Mouse (Mus musculus) CD4-positive, CD25-positive, alpha-beta regulatory T cell, adult 4 months (primary cell): ENCODE measurements around the gene Arvcf. TPM values are rescaled to one million over a fixed set of nuclear protein-coding genes. Genes with fewer than 3 reads are reported as not detected.

Experiments used
- ATAC-seq: one replicate; pipeline ENCODE4 v1.8.0; 2017
- polyA plus RNA-seq, 2 experiments: library from polyadenylated mRNA; unstranded; fragments of 100-300 nt; shearing (Covaris generic); gene quantifications; one replicate each; pipeline ENCODE4 v1.2.1; 2017

The Arvcf gene
- polyA plus RNA-seq, 2 experiments from 2014 or later: 0.91 TPM; not detected in 1

DNA sequence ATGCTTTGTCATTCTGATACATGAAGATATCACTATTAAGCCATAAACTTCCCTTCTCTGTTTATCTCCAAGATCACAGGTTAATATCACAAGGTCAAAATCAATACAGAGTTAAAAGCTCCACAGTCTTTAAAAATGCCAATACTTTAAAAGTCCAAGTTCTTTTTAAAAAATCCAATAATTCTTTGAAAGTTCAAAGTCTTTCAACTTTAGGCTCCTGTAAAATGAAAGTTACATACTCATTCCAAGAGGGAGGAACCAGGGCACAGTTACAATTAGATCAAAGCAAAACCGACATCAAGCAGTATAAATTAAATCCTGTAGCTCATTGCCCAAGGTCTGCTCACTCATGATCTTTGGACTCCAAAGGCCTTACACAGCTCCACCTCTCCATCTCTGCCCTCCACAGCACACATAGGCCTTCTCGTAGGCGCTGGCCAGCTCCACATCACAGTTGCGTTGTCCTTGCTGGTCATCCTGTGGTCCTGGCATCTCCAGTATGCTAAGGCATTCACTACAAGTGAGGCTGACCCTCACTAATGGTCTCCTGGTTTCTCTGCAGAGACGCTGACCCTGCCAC lies 85.4 kb downstream of the Arvcf start:
- ATAC-seq: no peak

DNA sequence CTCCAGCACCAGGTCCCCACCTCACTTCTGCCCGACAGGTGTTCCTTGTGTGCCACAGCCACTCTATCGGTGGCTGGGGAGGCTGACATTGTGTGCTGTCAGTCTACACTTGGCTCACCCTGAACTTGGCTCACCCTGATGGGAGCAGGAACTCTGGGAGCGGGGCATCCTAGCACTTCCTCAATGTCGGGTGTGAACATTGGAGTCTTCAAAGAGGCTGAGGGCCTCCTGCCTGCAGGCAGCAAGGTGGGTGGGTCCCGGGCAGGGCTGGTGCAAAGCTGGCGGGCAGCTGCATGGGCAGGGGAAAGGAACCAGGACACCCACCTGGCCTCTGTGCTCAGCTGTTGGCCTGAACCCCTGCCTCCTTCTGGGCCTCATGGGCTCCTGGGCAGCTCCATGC lies 88.1 kb downstream of the Arvcf start:
- no peak for ATAC-seq

DNA sequence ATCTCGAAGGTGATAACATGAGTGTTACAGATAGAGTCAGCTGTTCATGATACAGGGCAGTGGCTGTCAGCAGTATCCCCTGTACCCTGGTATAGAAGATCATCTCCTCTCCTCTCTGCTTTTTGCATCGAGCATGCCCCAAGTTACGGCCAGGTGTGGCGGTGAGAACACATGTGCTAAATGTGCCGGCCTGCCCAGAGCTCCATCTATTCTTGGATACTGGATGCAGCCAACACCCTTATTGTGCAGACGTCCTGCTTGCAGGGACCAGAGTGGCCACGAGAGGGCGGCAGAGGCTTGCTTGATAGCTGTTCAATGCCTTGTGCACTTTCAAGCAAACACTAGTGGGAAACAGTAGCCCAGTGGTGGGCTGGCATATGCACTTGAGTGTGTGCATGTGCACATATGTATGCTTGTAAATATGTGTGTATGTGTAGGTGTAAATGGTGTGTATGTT lies 95.4 kb downstream of the Arvcf start:
- ATAC-seq: peak; percentile 96

DNA sequence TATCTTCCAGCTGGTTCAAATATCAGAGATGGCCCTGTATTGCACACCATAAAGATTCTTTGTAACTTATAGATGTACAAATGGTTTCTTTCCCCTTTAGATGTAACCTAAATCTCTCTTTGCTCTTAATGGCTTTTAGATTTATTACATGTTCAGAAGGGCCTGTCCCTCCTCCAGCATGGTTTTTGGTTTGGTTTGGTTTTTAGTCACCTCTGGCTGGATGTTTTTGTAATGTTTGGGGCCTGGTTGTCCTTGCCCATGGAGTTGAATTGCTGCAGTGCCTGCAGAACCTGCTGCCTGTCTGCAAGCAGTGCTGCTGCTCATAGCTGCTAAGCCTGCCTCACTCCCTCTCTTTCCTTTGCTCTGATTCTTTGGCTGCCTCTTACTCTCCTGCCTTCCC lies 99.3 kb downstream of the Arvcf start:
- no peak for ATAC-seq

DNA sequence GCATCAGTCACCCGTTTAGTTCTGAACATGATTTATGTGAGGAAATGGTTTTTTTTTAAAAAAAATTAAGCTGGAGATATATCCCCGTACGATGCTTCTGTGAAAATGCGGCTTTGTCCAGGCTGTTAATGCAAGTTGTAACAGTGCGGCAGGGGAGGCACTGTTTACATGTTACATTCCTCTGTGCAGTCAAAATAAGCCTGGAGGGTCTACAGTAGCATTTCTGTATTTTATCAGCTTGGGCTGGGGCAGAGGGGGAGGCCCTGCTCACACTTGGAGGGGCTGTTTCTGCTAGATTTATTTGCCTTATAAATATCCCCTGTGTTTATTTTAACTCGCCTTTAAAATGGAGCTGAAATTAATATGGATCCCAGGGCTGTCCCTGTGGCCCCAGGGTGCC lies 100.1 kb downstream of the Arvcf start:
- ATAC-seq: no peak

DNA sequence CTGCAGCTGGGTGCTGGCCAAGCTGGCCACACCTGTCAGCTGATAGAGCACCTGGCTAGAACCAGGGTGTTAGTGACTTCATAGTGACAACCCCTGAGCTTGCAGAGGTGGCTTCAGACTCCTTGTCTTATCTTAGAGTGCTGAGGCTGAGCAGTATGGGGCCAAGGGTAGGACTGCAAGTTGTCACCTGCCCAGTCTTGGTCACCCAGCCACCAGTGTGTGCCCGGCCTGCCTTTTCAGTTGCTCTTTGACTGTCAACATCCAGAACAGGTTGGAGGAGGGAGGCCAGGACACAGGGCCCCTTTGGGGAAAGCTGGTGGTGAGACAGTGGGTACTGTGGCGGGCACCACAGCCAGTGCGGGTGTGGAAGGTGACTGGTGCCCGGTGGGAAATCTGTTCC lies 101.0 kb downstream of the Arvcf start:
- no peak for ATAC-seq

DNA sequence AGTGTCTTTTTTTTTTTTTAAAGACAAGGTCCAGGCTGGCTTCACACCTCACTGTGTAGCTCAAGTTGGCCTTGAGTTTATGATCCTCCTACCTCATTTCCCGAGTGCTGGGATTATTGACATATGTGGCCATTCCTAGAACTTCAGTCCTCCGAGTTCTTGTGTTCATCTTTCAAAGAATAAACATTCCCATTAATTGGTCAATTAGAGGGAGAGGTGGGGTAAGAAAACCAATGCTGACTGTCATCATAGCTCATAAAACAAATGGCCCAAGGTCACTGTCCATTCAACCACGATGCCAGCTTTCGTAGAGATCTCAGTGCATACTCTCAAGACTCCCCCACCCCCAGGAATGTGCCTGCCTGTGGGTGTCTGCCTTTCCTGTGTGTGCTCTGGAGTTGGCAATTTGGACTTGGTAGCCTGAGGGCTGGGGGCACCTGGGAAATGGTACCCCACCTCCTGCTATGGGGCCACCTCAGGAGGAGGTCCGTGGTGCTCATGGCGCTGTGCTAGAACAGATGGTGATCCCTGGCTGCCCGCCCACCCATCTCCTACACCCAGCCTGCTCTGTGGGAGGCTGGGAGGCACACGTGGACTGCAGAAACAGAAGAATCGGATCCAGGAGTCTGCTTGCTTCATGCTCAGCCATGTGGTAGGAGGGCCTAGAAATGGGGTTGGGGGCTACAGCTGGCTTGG lies 103.7 kb downstream of the Arvcf start:
- no peak for ATAC-seq

DNA sequence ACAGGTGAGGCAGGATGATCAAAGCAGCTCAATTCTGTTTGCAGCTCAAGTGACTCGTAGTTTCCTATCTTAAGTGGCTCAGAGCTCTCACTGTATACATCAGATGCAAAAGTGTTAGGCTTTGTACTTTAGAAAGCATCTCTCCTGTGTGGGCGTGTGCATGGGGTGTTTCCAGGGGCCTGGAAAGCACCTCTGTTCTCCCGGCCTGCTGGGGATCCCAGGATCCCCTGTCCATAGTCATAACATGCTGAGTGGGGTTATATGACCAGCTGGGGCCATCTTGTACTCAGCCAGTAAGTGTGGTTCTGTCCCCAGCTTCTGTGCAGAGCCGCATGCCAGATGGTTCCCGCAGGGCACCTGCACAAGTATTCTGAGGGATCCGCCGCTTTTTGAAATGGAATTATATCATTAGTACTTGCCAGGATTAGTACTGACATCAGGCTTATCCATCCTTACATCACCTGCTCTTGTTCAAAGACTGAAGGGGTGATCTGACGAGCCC lies 104.4 kb downstream of the Arvcf start:
- ATAC-seq: peak; percentile 63

DNA sequence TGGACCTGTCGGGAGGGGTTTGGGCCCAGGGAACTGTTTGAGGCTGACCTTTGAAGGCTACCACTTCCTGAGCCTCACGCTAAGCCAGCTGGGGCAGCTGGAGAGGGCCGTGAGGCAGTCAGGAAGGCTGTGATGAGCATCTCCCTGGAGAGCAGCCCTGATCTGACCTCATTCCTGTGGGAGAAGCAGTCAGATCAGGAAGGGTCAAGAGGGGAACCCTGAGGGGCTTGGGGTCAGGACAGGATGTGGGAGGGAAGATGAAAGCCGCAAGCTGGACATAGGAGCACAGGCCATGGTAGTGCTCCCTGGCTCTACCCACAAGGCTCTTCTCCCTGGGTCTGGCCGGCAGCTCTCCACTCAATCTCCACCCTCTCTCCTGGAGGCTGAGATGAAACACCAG lies 105.9 kb downstream of the Arvcf start:
- no peak for ATAC-seq

DNA sequence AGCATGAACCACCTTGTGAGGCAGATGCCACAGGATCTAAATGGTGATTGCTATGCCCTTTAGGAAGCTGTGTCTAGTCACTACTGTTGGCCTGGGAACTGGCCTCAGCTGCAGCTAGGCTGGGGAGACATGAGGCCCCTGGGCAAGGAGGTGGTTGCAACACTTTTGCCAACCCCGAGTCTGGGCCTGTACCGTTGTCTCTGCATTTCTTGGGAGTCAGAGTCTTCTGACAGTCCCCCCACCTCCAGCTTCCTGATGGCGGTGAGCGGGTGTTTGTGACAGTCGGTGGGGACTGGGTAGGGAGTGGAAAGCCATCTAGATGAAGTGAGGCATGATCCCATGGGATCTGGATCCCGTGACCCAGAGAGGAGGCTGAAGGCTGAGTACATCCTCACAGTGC lies 107.4 kb downstream of the Arvcf start:
- ATAC-seq: no peak

Other genes starting within 250 kb of the Arvcf start
- not detected for gene Rtn4r, start 220.5 kb upstream of the Arvcf start, polyA plus RNA-seq
- not detected for gene Ccdc188, start 130.3 kb upstream of the Arvcf start, polyA plus RNA-seq
- 1 to 10 TPM; 1.6 to 3.2 TPM for gene Zdhhc8, start 113.0 kb upstream of the Arvcf start, polyA plus RNA-seq
- 10 to 100 TPM; 42.2 to 67.6 TPM for gene Trmt2a, start 99.5 kb upstream of the Arvcf start, polyA plus RNA-seq
- gene Ranbp1, start 99.5 kb upstream of the Arvcf start, polyA plus RNA-seq: 100 to 1,000 TPM; 122 to 138 TPM
- gene Gm49776, start 89.9 kb upstream of the Arvcf start, polyA plus RNA-seq: not detected
- gene Dgcr8, start 58.9 kb upstream of the Arvcf start, polyA plus RNA-seq: 10 to 100 TPM; 21.1 to 25.9 TPM
- 10 to 100 TPM; 71.4 to 94.5 TPM for gene Tango2, start 79 bp upstream of the Arvcf start, polyA plus RNA-seq
- gene Txnrd2, start 78.2 kb downstream of the Arvcf start, polyA plus RNA-seq: 10 to 100 TPM; 21.7 to 26.7 TPM
- gene Comt, start 78.7 kb downstream of the Arvcf start, polyA plus RNA-seq: 10 to 100 TPM; 62.0 to 65.2 TPM
- gene Gnb1l, start 150.5 kb downstream of the Arvcf start, polyA plus RNA-seq: 10 to 100 TPM; 15.4 to 21.4 TPM
- 1 to 10 TPM in 1 of 2 experiments, under 1 TPM in 1; 0.67 to 1.9 TPM for gene Rtl10, start 150.7 kb downstream of the Arvcf start, polyA plus RNA-seq
- gene Tbx1, start 242.5 kb downstream of the Arvcf start, polyA plus RNA-seq: not detected